Mouse (Mus musculus) olfactory bulb, adult 2 months (tissue): ENCODE results near the gene Sidt1.

Experiments
- CTCF ChIP-seq: fragments of 200-500 bp; IDR thresholded peaks from 2 replicates; pipeline ENCODE4 v1.5.1; 2012; ENCODE audit warnings: low read depth, mild to moderate bottlenecking, low read length, moderate library complexity; ENCODE audit not compliant: insufficient read depth
- POLR2A ChIP-seq: fragments of 200-500 bp; IDR thresholded peaks from 2 replicates; pipeline ENCODE4 v1.6.1; 2012; ENCODE audit warnings: mild to moderate bottlenecking, low read depth, low read length, moderate library complexity; ENCODE audit not compliant: insufficient read depth

GRCm38 (mm10) chr16:44380006-44380405 is 47.0 kb upstream of the Sidt1 start:
- TF ChIP-seq CTCF (no peak), POLR2A (no peak)
